Mouse (Mus musculus): ENCODE results near the gene S1pr3. TPM values are rescaled to one million over a fixed set of nuclear protein-coding genes. Genes with fewer than 3 reads are reported as not detected.
A peak's percentile ranks its signal among the peaks of the same experiment; 100 is the strongest.

S1pr3 gene
- total and polyA plus RNA-seq, 2 experiments from 2014 or later, result 15.6 to 25.8 TPM

DNA sequence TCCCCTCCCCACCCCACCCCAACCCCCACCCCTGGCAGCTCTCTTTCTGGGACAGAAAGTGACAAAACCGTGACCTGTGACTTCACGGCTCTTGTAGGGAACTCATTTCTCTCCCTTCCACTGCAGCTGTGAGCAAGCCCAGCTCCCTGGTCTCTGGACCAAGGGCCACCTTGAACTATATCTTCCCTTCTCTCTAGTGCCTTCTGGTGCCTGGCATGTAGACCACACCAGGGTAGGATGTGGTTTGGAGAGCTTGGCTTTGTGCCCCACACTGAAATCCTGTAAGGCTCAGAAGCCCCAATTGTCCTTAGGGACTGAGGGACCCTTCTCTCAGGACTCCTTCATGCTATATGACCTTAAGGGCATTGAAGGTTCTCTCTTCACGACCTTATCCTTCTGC lies 24.9 kb downstream of the S1pr3 start:
- no peaks in the 10 kb centered on the region for H3K9me3 ChIP-seq (replicated peaks; ENCODE audit: control insufficient read depth, low read length)
- 45% methylated on average over 3 of the region's 3 CpGs for WGBS
- DNase-seq (ENCODE audit: low spot score) (no peak), ATAC-seq (ENCODE audit: insufficient read depth, low read depth) (no peak; the same call in 1 of the 2 replicates)
- H3K27me3 ChIP-seq (ENCODE audit: control insufficient read depth, insufficient read depth, low read length), result no peaks in the 10 kb centered on the region
- TF ChIP-seq EP300 (IDR thresholded peaks at IDR 0.05; ENCODE audit: low read depth) (no peak), CTCF (IDR thresholded peaks at IDR 0.05; ENCODE audit: low read depth) (no peak)
- no peak overlapping the region for H3K4me3 ChIP-seq (ENCODE audit: low read depth, low read length)
- H3K4me2 ChIP-seq (ENCODE audit: low read depth, low read length), result no peak overlapping the region
- no peaks in the 10 kb centered on the region for H3K36me3 ChIP-seq (replicated peaks; ENCODE audit: control insufficient read depth, insufficient read depth, low read length)
- no peak overlapping the region for H3K27ac ChIP-seq (ENCODE audit: low read depth)
- H3K9ac ChIP-seq (replicated peaks; ENCODE audit: low read depth, low read length), result no peak overlapping the region
- H3K4me1 ChIP-seq (ENCODE audit: control insufficient read depth, insufficient read depth), result no peaks in the 10 kb centered on the region

- TF ChIP-seq CTCF (IDR thresholded peaks at IDR 0.05; ENCODE audit: low read depth), result peak; percentile 50
- TF ChIP-seq EP300 (IDR thresholded peaks at IDR 0.05; ENCODE audit: low read depth), result no peak
- no peaks in the 10 kb centered on the region for H3K27me3 ChIP-seq (ENCODE audit: control insufficient read depth, insufficient read depth, low read length)
- no peaks in the 10 kb centered on the region for H3K9me3 ChIP-seq (replicated peaks; ENCODE audit: control insufficient read depth, low read length)
- DNase-seq (ENCODE audit: low spot score) (no peak), ATAC-seq (ENCODE audit: insufficient read depth, low read depth) (no peak)
- no peak overlapping the region for H3K4me2 ChIP-seq (ENCODE audit: low read depth, low read length)
- 48% methylated on average over 2 of the region's 2 CpGs for WGBS
- H3K4me3 ChIP-seq (ENCODE audit: low read depth, low read length), result no peak overlapping the region
- no peak overlapping the region for H3K27ac ChIP-seq (ENCODE audit: low read depth)
- H3K36me3 ChIP-seq (replicated peaks; ENCODE audit: control insufficient read depth, insufficient read depth, low read length), result no peaks in the 10 kb centered on the region
- no peaks in the 10 kb centered on the region for H3K4me1 ChIP-seq (ENCODE audit: control insufficient read depth, insufficient read depth)
- no peak overlapping the region for H3K9ac ChIP-seq (replicated peaks; ENCODE audit: low read depth, low read length)
Measured at GRCm38 (mm10) chr13:51434460-51434859, 26.0 kb downstream of the S1pr3 start.

DNA sequence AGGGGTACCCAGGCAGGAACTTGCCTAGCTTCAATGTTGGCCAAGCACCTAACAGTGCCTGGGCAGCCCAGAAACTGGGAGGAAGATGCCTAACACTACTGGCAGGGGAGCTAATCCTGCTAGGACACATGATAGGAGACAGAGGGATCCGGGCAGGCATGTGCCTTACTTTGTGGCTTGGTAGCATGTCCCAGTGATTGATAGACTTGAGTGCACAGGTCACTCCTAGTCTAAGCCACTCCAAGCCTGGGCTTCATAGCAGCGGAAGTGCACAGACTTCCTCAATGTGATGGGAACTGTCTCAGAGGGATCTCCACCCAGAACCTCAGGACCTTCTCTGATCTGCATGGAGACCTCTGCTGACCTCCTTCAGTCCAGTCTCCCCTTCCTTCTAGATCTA lies 26.7 kb downstream of the S1pr3 start:
- WGBS, result 52% methylated on average over 2 of the region's 2 CpGs
- DNase-seq (ENCODE audit: low spot score), result no peak
- ATAC-seq (ENCODE audit: insufficient read depth, low read depth), result no peak
- no peak overlapping the region for H3K4me2 ChIP-seq (ENCODE audit: low read depth, low read length)
- no peak overlapping the region for H3K9ac ChIP-seq (replicated peaks; ENCODE audit: low read depth, low read length)
- H3K9me3 ChIP-seq (replicated peaks; ENCODE audit: control insufficient read depth, low read length), result no peaks in the 10 kb centered on the region
- H3K4me3 ChIP-seq (ENCODE audit: low read depth, low read length), result no peak overlapping the region
- no peaks in the 10 kb centered on the region for H3K4me1 ChIP-seq (ENCODE audit: control insufficient read depth, insufficient read depth)
- TF ChIP-seq EP300 (IDR thresholded peaks at IDR 0.05; ENCODE audit: low read depth) (no peak), CTCF (IDR thresholded peaks at IDR 0.05; ENCODE audit: low read depth) (no peak)
- H3K36me3 ChIP-seq (replicated peaks; ENCODE audit: control insufficient read depth, insufficient read depth, low read length), result no peaks in the 10 kb centered on the region
- H3K27ac ChIP-seq (ENCODE audit: low read depth), result no peak overlapping the region
- no peaks in the 10 kb centered on the region for H3K27me3 ChIP-seq (ENCODE audit: control insufficient read depth, insufficient read depth, low read length)

DNA sequence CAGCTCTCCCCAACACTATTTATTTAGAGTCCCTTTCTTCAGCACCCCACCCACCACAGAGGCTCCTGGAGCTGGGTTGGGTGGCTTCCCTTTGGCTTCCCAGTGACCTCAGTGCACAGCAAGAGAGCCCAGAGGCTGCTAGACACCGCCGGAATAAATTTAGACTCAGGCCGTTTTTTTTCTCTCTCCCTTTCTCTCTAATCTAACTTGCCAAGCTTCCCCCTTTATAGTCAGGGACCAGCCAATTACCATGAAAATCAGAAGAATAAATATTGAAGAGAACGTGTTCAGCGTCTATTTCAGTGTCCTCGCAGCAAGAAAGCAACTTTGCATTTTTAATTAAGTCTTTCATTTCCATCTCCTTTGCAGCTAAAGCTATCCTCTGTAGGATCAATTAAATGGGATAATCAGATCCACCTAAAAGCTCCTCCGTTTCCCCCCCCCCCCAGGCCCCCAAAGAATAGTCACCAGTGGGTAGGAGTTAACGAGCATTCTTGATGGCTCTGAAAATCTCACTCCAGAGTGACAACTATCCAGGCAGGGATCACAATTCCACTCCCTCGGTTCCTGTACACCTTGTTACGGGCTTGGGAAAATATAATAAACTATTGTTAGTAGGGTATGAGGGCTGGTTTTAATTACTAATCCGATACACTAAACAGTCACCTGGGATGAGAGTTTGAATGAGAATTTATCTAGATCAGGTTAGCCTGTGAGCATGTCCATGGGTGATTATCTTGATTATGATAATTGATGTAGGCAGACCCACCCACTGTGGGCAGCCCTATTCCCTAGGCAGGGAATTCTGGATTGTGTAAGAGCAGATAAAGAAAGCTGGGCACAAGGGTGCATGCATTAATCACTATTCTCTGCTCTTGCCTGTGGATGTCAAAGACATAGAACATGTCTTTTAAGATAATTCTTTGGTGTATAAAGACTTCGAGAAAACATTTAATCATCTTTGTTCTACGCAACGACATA lies 29.0 kb downstream of the S1pr3 start:
- DNase-seq (ENCODE audit: low spot score) (no peak), ATAC-seq (ENCODE audit: insufficient read depth, low read depth) (no peak)
- TF ChIP-seq EP300 (IDR thresholded peaks at IDR 0.05; ENCODE audit: low read depth) (no peak), CTCF (IDR thresholded peaks at IDR 0.05; ENCODE audit: low read depth) (no peak)
- Histone ChIP-seq H3K9me3 (replicated peaks; ENCODE audit: control insufficient read depth, low read length) (no peaks in the 10 kb centered on the region), H3K4me2 (ENCODE audit: low read depth, low read length) (no peak overlapping the region), H3K36me3 (replicated peaks; ENCODE audit: control insufficient read depth, insufficient read depth, low read length) (no peaks in the 10 kb centered on the region), H3K4me1 (ENCODE audit: control insufficient read depth, insufficient read depth) (no peaks in the 10 kb centered on the region), H3K27ac (ENCODE audit: low read depth) (no peak overlapping the region), H3K9ac (replicated peaks; ENCODE audit: low read depth, low read length) (no peak overlapping the region), H3K27me3 (ENCODE audit: control insufficient read depth, insufficient read depth, low read length) (no peaks in the 10 kb centered on the region), H3K4me3 (ENCODE audit: low read depth, low read length) (no peak overlapping the region)
- WGBS, result 73% methylated on average over 14 of the region's 14 CpGs

GRCm38 (mm10) chr13:51442922-51443321 lies 34.5 kb downstream of the S1pr3 start:
- H3K4me1 ChIP-seq (ENCODE audit: control insufficient read depth, insufficient read depth), result no peaks in the 10 kb centered on the region
- H3K9me3 ChIP-seq (replicated peaks; ENCODE audit: control insufficient read depth, low read length), result no peaks in the 10 kb centered on the region
- TF ChIP-seq CTCF (IDR thresholded peaks at IDR 0.05; ENCODE audit: low read depth) (no peak), EP300 (IDR thresholded peaks at IDR 0.05; ENCODE audit: low read depth) (no peak)
- no peak overlapping the region for H3K27ac ChIP-seq (ENCODE audit: low read depth)
- no peaks in the 10 kb centered on the region for H3K36me3 ChIP-seq (replicated peaks; ENCODE audit: control insufficient read depth, insufficient read depth, low read length)
- H3K27me3 ChIP-seq (ENCODE audit: control insufficient read depth, insufficient read depth, low read length), result no peaks in the 10 kb centered on the region
- DNase-seq (ENCODE audit: low spot score) (no peak), ATAC-seq (ENCODE audit: insufficient read depth, low read depth) (no peak)
- no peak overlapping the region for H3K9ac ChIP-seq (replicated peaks; ENCODE audit: low read depth, low read length)
- no peak overlapping the region for H3K4me3 ChIP-seq (ENCODE audit: low read depth, low read length)
- WGBS, result 79% methylated on average over 8 of the region's 8 CpGs
- H3K4me2 ChIP-seq (ENCODE audit: low read depth, low read length), result no peak overlapping the region
